Mouse (Mus musculus) heart, adult 9 months (tissue): ENCODE results near the gene Ncam2.

ENCODE experiments used
- DNase-seq, 2 experiments: peaks; one replicate each; pipeline ENCODE4 v3.0.0; 2022; ENCODE audit warnings: low spot score in 2 of 2

Gene Ncam2

DNA sequence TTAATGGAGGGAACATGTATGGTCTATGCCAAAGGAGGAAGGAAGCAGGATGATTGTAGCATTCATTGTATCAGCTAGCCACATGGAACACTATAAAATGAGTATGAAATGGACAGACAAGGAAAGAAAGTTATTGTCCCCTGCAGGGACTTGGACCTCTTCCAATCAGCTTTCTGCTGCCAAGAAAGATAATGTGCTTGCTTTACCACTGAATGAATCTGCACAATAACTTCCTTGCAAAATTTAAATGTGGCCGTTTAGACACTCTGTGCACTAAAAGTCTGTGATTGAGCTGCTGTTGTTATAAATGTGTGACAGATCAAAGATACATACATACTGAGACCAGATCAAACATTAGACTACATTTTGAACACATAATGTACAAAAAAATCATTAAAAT lies 451.1 kb downstream of the Ncam2 start:
- DNase-seq: no peak

GRCm38 (mm10) chr16:81656550-81656949 lies 456.1 kb downstream of the Ncam2 start:
- DNase-seq: no peak

DNA sequence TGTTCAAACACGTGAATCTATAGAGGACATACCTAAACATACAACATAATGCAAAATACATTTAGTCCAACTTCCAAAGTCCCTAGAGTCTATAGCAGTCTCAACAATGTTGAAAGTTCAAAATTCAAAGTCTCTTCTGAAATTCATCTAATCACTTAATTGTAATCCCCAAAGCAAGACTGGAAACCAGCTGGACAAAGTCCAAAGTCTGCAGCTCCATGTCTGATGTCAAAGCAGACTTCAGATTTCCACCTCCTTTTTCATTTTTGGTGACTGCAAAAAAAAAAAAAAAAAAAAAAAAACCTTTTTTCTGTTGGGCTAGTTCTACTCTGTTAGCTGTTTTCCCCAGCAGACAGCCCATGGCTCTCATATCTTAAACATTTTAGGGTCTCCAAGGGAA lies 473.4 kb downstream of the Ncam2 start:
- DNase-seq: no peak

DNA sequence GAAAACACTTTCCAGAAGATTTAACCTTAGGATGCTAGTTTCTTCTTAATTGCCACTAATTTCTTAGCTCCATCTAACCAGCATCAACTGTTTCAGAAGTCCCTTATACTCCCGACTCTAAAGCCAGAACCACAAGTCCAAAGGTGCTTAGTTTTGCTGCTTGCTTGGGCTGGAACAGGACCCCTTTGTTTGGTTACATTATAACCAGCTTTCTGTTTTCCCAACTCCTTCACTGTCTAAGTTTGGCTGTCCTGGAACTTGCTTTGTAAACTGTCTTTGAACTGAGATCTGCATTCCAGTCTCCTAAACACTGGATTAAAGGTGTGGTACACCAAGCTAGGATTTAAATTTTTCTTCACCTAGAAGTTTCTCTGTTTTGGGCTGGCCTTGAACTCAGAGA lies 475.0 kb downstream of the Ncam2 start:
- DNase-seq: no peak
